In the genomic region with DNA sequence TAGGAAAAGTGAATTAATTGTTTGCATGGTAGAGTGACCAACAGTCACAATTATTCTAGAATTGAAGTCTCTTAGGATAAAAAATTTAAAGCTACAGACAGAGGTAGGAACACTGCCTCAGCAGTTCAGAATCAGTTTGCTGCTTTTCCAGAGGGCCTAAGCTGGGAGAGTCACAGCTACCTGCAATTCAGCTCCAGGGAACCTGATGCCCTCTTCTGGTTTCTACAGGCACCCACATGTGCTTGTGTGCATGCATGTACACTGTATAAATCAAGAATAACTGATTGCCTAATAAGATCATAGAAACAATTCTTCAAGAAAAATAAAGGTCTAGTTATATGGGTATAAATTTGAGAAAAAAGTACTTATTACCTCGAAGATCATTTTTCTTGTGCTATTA, we compare ENCODE assay signal across 9 mouse cellular contexts.
DNase-seq lines count a peak whose midpoint lies in the region; ATAC-seq and TF ChIP-seq lines count a peak whose summit lies in the region.
"Had no signal": no experiment of that assay in that cellular context is flagged by ENCODE, and none has a peak within 500 bp of the region (broad histone marks: within the 10 kb centered on the region; RNA-seq: fewer than 3 reads in every experiment).

No protein-coding gene starts in this region.

- peak; percentile 46 for DNase-seq in adrenal gland, adult 2 months
- DNase-seq in adrenal gland, postnatal 4 days (ENCODE audit: low spot score in 2 of 2): no peak
- no peak for DNase-seq in midbrain, postnatal 0 days (ENCODE audit: low spot score)
- no peak for DNase-seq in stomach, postnatal 0 days (ENCODE audit: low spot score)
- no peak for DNase-seq in yolk sac, embryonic 10.5 days (ENCODE audit: low spot score)

- H3K27ac ChIP-seq in intestine, postnatal 0 days (ENCODE audit: low read depth, low read length): no peak overlapping the region
- H3K27ac ChIP-seq in intestine, embryonic 16.5 days (ENCODE audit: low read length): no peak overlapping the region
- no peak overlapping the region for H3K27ac ChIP-seq in midbrain, postnatal 0 days (ENCODE audit: low read depth, low read length)
- H3K27ac ChIP-seq in midbrain, embryonic 15.5 days: no peak overlapping the region
- H3K27ac ChIP-seq in stomach, postnatal 0 days (replicated peaks): no peak overlapping the region
- H3K27ac ChIP-seq: heart, embryonic 13.5 days had no signal

- ATAC-seq in intestine, postnatal 0 days: no peak
- ATAC-seq in intestine, embryonic 16.5 days: no peak
- ATAC-seq in midbrain, postnatal 0 days (ENCODE audit: low FRiP score): no peak
- no peak for ATAC-seq in midbrain, embryonic 15.5 days (replicated peaks)
- ATAC-seq in stomach, postnatal 0 days (ENCODE audit: low FRiP score, low TSS enrichment): no peak

- H3K9ac ChIP-seq in intestine, postnatal 0 days (ENCODE audit: low read depth, low read length): no peak overlapping the region
- H3K9ac ChIP-seq in intestine, embryonic 16.5 days (ENCODE audit: low read depth, low read length): no peak overlapping the region
- H3K9ac ChIP-seq in midbrain, postnatal 0 days (replicated peaks; ENCODE audit: low read length, poor library complexity, severe bottlenecking): no peak overlapping the region
- H3K9ac ChIP-seq in midbrain, embryonic 15.5 days: no peak overlapping the region
- no peak overlapping the region for H3K9ac ChIP-seq in stomach, postnatal 0 days (ENCODE audit: low read length)
- H3K9ac ChIP-seq: heart, embryonic 13.5 days had no signal

- no peak overlapping the region for H3K4me2 ChIP-seq in intestine, postnatal 0 days (replicated peaks; ENCODE audit: low read depth)
- no peak overlapping the region for H3K4me2 ChIP-seq in intestine, embryonic 16.5 days (ENCODE audit: low read depth, low read length)
- H3K4me2 ChIP-seq in midbrain, postnatal 0 days (ENCODE audit: low read depth, low read length, poor library complexity, severe bottlenecking): no peak overlapping the region
- no peak overlapping the region for H3K4me2 ChIP-seq in midbrain, embryonic 15.5 days
- no peak overlapping the region for H3K4me2 ChIP-seq in stomach, postnatal 0 days (replicated peaks; ENCODE audit: low read depth)
- H3K4me2 ChIP-seq: heart, embryonic 13.5 days had no signal

- H3K4me1 ChIP-seq in intestine, postnatal 0 days (replicated peaks; ENCODE audit: control insufficient read depth, insufficient read depth, low read length): no peaks in the 10 kb centered on the region
- H3K4me1 ChIP-seq in intestine, embryonic 16.5 days (ENCODE audit: control insufficient read depth, insufficient read depth, low read length): no peaks in the 10 kb centered on the region
- no peaks in the 10 kb centered on the region for H3K4me1 ChIP-seq in midbrain, postnatal 0 days (ENCODE audit: insufficient read depth, low read length)
- no peaks in the 10 kb centered on the region for H3K4me1 ChIP-seq in midbrain, embryonic 15.5 days
- H3K4me1 ChIP-seq in stomach, postnatal 0 days (replicated peaks; ENCODE audit: control insufficient read depth, insufficient read depth): no peaks in the 10 kb centered on the region
- H3K4me1 ChIP-seq: heart, embryonic 13.5 days had no signal

- H3K27me3 ChIP-seq in intestine, postnatal 0 days (replicated peaks; ENCODE audit: control insufficient read depth, insufficient read depth, low read length): no peaks in the 10 kb centered on the region
- no peaks in the 10 kb centered on the region for H3K27me3 ChIP-seq in intestine, embryonic 16.5 days (replicated peaks; ENCODE audit: control insufficient read depth, insufficient read depth, low read length)
- H3K27me3 ChIP-seq in midbrain, postnatal 0 days (ENCODE audit: insufficient read depth, low read length): no peaks in the 10 kb centered on the region
- no peaks in the 10 kb centered on the region for H3K27me3 ChIP-seq in midbrain, embryonic 15.5 days (replicated peaks)
- no peaks in the 10 kb centered on the region for H3K27me3 ChIP-seq in stomach, postnatal 0 days (ENCODE audit: control insufficient read depth, insufficient read depth, low read length)
- H3K27me3 ChIP-seq: heart, embryonic 13.5 days had no signal

- no peak for TF ChIP-seq EP300 in stomach, postnatal 0 days (optimal IDR thresholded peaks at IDR 0.05)

- peak; percentile 33; the same call in 1 of the 2 replicates for TF ChIP-seq CTCF in intestine, postnatal 0 days (IDR thresholded peaks at IDR 0.05; ENCODE audit: low read depth)
- TF ChIP-seq CTCF in midbrain, postnatal 0 days (IDR thresholded peaks at IDR 0.05): peak; percentile 48
- TF ChIP-seq CTCF in stomach, postnatal 0 days (IDR thresholded peaks at IDR 0.05; ENCODE audit: low read depth): peak; percentile 42

- H3K4me3 ChIP-seq in intestine, postnatal 0 days (ENCODE audit: low read depth, low read length): no peak overlapping the region
- H3K4me3 ChIP-seq in intestine, embryonic 16.5 days (ENCODE audit: low read length): no peak overlapping the region
- no peak overlapping the region for H3K4me3 ChIP-seq in midbrain, postnatal 0 days (ENCODE audit: low read depth, low read length)
- no peak overlapping the region for H3K4me3 ChIP-seq in midbrain, embryonic 15.5 days
- H3K4me3 ChIP-seq in stomach, postnatal 0 days (ENCODE audit: low read depth, low read length): no peak overlapping the region
- H3K4me3 ChIP-seq: heart, embryonic 13.5 days had no signal

- H3K9me3 ChIP-seq in intestine, postnatal 0 days (ENCODE audit: control insufficient read depth): no peaks in the 10 kb centered on the region
- H3K9me3 ChIP-seq in intestine, embryonic 16.5 days (ENCODE audit: control insufficient read depth, low read length): no peaks in the 10 kb centered on the region
- no peaks in the 10 kb centered on the region for H3K9me3 ChIP-seq in midbrain, postnatal 0 days (ENCODE audit: low read length)
- no peaks in the 10 kb centered on the region for H3K9me3 ChIP-seq in midbrain, embryonic 15.5 days
- no peaks in the 10 kb centered on the region for H3K9me3 ChIP-seq in stomach, postnatal 0 days (ENCODE audit: control insufficient read depth, low read length)
- H3K9me3 ChIP-seq: heart, embryonic 13.5 days had no signal

- no peaks in the 10 kb centered on the region for H3K36me3 ChIP-seq in intestine, postnatal 0 days (ENCODE audit: control insufficient read depth, insufficient read depth)
- no peaks in the 10 kb centered on the region for H3K36me3 ChIP-seq in intestine, embryonic 16.5 days (ENCODE audit: control insufficient read depth, insufficient read depth, low read length)
- H3K36me3 ChIP-seq in midbrain, postnatal 0 days (ENCODE audit: insufficient read depth, low read length): no peaks in the 10 kb centered on the region
- no peaks in the 10 kb centered on the region for H3K36me3 ChIP-seq in midbrain, embryonic 15.5 days (replicated peaks)
- no peaks in the 10 kb centered on the region for H3K36me3 ChIP-seq in stomach, postnatal 0 days (ENCODE audit: control insufficient read depth, insufficient read depth, low read length)
- H3K36me3 ChIP-seq: heart, embryonic 13.5 days had no signal

- WGBS in intestine, postnatal 0 days: 81% methylated on average over 1 of the region's 1 CpGs
- WGBS in intestine, embryonic 16.5 days: 63% methylated on average over 1 of the region's 1 CpGs
- WGBS in midbrain, postnatal 0 days: 82% methylated on average over 1 of the region's 1 CpGs
- WGBS in midbrain, embryonic 15.5 days: 83% methylated on average over 1 of the region's 1 CpGs
- 60% methylated on average over 1 of the region's 1 CpGs for WGBS in stomach, postnatal 0 days
